Mouse (Mus musculus): ENCODE data around the gene Ikzf4.

DNA sequence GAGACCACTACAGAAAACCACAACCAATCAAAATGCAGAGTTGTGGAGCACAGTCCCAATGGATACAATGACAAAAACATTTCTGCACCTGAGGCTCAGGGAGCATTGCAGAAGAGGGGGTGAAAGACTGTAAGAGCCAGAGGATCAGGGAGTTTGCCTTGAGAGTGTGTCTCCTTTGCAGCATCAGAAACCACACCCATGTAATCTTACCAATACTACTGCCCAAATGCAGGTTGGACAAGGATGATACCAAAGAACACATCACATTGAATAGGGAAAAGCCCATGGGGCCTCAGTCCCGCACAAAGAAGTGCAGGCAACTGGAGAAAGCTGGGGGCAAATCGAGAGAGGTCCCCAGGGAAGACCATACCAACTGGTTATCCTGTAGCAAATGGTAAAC, 16.0 kb downstream of the Ikzf4 start:
- TF ChIP-seq POLR2A (IDR thresholded peaks at IDR 0.05; ENCODE audit: insufficient read depth, low read depth, low read length): no peak
- no peak for TF ChIP-seq EP300 (IDR thresholded peaks at IDR 0.05; ENCODE audit: insufficient read depth, low read depth, low read length)

Data from heart, adult 2 months (tissue).